In genomic region chr11:62954766-62955165, GRCm38 (mm10) we compare ENCODE assay signal across 29 mouse cellular contexts. TPM values are rescaled to one million over a fixed set of nuclear protein-coding genes. Genes with fewer than 3 reads are reported as not detected.
DNase-seq lines count a peak whose midpoint lies in the region; ATAC-seq and TF ChIP-seq lines count a peak whose summit lies in the region.
"Had no signal": no experiment of that assay in that cellular context is flagged by ENCODE, and none has a peak within 500 bp of the region (broad histone marks: within the 10 kb centered on the region; RNA-seq: fewer than 3 reads in every experiment).

No protein-coding gene starts in this region.

- 96% methylated on average over 3 of the region's 3 CpGs for WGBS in forebrain, embryonic 14.5 days

- no peaks in the 10 kb centered on the region for H3K4me1 ChIP-seq in forebrain, embryonic 14.5 days (ENCODE audit: control insufficient read depth, insufficient read depth, low read length)
- H3K4me1 ChIP-seq: intestine, embryonic 15.5 days; limb, embryonic 12.5 days; midbrain, embryonic 13.5 days had no signal

- H3K9ac ChIP-seq in forebrain, embryonic 14.5 days (ENCODE audit: low read length) = no peak overlapping the region
- H3K9ac ChIP-seq: hindbrain, embryonic 14.5 days; intestine, embryonic 15.5 days; limb, embryonic 12.5 days; liver, embryonic 14.5 days; midbrain, embryonic 13.5 days had no signal

- intact Hi-C loops in gastrocnemius, adult 2 months (cut with DNase I) = no loop called here

- TF ChIP-seq CTCF in gastrocnemius, adult 2 months (IDR thresholded peaks at IDR 0.05) = no peak

- no peaks in the 10 kb centered on the region for H3K9me3 ChIP-seq in forebrain, embryonic 14.5 days (replicated peaks; ENCODE audit: control insufficient read depth, low read length)
- H3K9me3 ChIP-seq: intestine, embryonic 15.5 days; midbrain, embryonic 13.5 days had no signal

- DNase-seq in gastrocnemius, adult 2 months = peak; percentile 52
- no peak for DNase-seq in gastrocnemius, adult 8-10 months (ENCODE audit: low spot score in 2 of 2)
- DNase-seq in ES-CJ7 (ENCODE audit: low read depth, low spot score) = peak; percentile 37
- peak; percentile 8 for DNase-seq in adipocyte (ENCODE audit: low spot score)
- DNase-seq in lung, postnatal 10 days = peak; percentile 71
- no peak for DNase-seq in natural killer cell, adult 2 months (ENCODE audit: low spot score in 2 of 2)
- no peak for DNase-seq in cerebellum, adult 9-10 months
- DNase-seq in forebrain, embryonic 14.5 days (ENCODE audit: low spot score) = no peak
- DNase-seq: adrenal gland, adult 8-10 months; cerebellum, adult 11 months; cerebellum, postnatal 25 days; embryo, embryonic 11 days; heart, postnatal 36 days; kidney, postnatal 4 days; thymus, postnatal 25 days had no signal

- H3K27me3 ChIP-seq in forebrain, embryonic 14.5 days (replicated peaks; ENCODE audit: control insufficient read depth, insufficient read depth, low read length) = no peaks in the 10 kb centered on the region
- H3K27me3 ChIP-seq: intestine, embryonic 15.5 days; limb, embryonic 12.5 days; midbrain, embryonic 13.5 days had no signal

- no peaks in the 10 kb centered on the region for H3K36me3 ChIP-seq in forebrain, embryonic 14.5 days (ENCODE audit: control insufficient read depth, insufficient read depth, low read length)
- H3K36me3 ChIP-seq: intestine, embryonic 15.5 days; limb, embryonic 12.5 days; midbrain, embryonic 13.5 days had no signal

- peak overlapping the region; percentile 31; the same call in 1 of the 2 replicates for H3K27ac ChIP-seq in gastrocnemius, adult 2 months
- no peak overlapping the region for H3K27ac ChIP-seq in forebrain, embryonic 14.5 days (ENCODE audit: low read depth, low read length)
- H3K27ac ChIP-seq: hindbrain, embryonic 14.5 days; intestine, embryonic 15.5 days; limb, embryonic 12.5 days; liver, embryonic 14.5 days; midbrain, embryonic 13.5 days had no signal

- no peak for ATAC-seq in forebrain, embryonic 14.5 days
- ATAC-seq: CD4-positive, CD25-positive, alpha-beta regulatory T cell, adult 4 months; intestine, embryonic 15.5 days; midbrain, embryonic 13.5 days had no signal

- H3K4me2 ChIP-seq in forebrain, embryonic 14.5 days (ENCODE audit: low read length) = no peak overlapping the region
- H3K4me2 ChIP-seq: hindbrain, embryonic 14.5 days; intestine, embryonic 15.5 days; limb, embryonic 12.5 days; midbrain, embryonic 13.5 days had no signal

- H3K4me3 ChIP-seq in gastrocnemius, adult 2 months = no peak overlapping the region
- no peak overlapping the region for H3K4me3 ChIP-seq in forebrain, embryonic 14.5 days (ENCODE audit: low read depth, low read length)
- H3K4me3 ChIP-seq: intestine, embryonic 15.5 days; limb, embryonic 12.5 days; midbrain, embryonic 13.5 days had no signal

RNA-seq across cellular contexts. Expression of gene Cdrt4, which starts 3.8 kb away (rescaled TPM):
- total RNA-seq in gastrocnemius, adult 2 months (2021) = not detected
- not detected for total RNA-seq in gastrocnemius, adult 8-10 months (2022)
- polyA plus RNA-seq in forebrain, embryonic 14.5 days (2014; fragmentation: Nextera tagmentation; extraction: Ambion mirVana) = not detected in 2 replicates
- total RNA-seq: heart, adult 18-20 months; heart, postnatal 36 days; layer of hippocampus, postnatal 10 days; left cerebral cortex, postnatal 10 days; megakaryocyte, adult 5-6 weeks; MEL had no signal
- polyA plus RNA-seq: CD4-positive, CD25-positive, alpha-beta regulatory T cell, adult 4 months; heart, embryonic 14.5 days; hindbrain, embryonic 14.5 days; intestine, embryonic 15.5 days; kidney, embryonic 14.5 days; limb, embryonic 12.5 days; liver, embryonic 14.5 days; midbrain, embryonic 13.5 days; neural tube, embryonic 14.5 days had no signal

Comparison
In these comparisons a context has a peak if more than half of its experiments do, and no peak if none do; other contexts are left out.
1. DNase-seq: peak in gastrocnemius, adult 2 months (single experiment), ES-CJ7 (single experiment), adipocyte (single experiment) and lung, postnatal 10 days (single experiment); none in gastrocnemius, adult 8-10 months (0 of 2), natural killer cell, adult 2 months (0 of 2), cerebellum, adult 9-10 months (single experiment) and forebrain, embryonic 14.5 days (single experiment).